Mouse (Mus musculus): Measurements from ENCODE around the gene Col16a1. TPM values are rescaled to one million over a fixed set of nuclear protein-coding genes. Genes with fewer than 3 reads are reported as not detected.

Col16a1 gene
- polyA plus RNA-seq (2014; fragmentation: Illumina TruSeq; extraction: RNeasy Lipid Tissue Mini Kit (QIAGEN cat#74804); ENCODE audit: low read depth, low replicate concordance) = 0.69 TPM

GRCm38 (mm10) chr4:130047331-130048202 lies at the start of gene Col16a1:
Col16a1 (plus strand) TSS chr4:130047840.

GRCm38 (mm10) chr4:130102111-130102651 lies 54.5 kb downstream of the Col16a1 start, which contains the start of gene Pef1:
Pef1 (plus strand) TSS chr4:130102558.

GRCm38 (mm10) chr4:130139214-130139492 lies 91.5 kb downstream of the Col16a1 start, which contains the start of gene Hcrtr1:
Hcrtr1 (minus strand) TSS chr4:130139359.

Other genes starting within 250 kb of the Col16a1 start
- gene Ptp4a2, start 236.6 kb upstream of the Col16a1 start, polyA plus RNA-seq (2014; fragmentation: Illumina TruSeq; extraction: RNeasy Lipid Tissue Mini Kit (QIAGEN cat#74804); ENCODE audit: low read depth, low replicate concordance) = 590 TPM
- not detected for gene Spocd1, start 118.6 kb upstream of the Col16a1 start, polyA plus RNA-seq (2014; fragmentation: Illumina TruSeq; extraction: RNeasy Lipid Tissue Mini Kit (QIAGEN cat#74804); ENCODE audit: low read depth, low replicate concordance)
- not detected for gene Adgrb2, start 63.0 kb upstream of the Col16a1 start, polyA plus RNA-seq (2014; fragmentation: Illumina TruSeq; extraction: RNeasy Lipid Tissue Mini Kit (QIAGEN cat#74804); ENCODE audit: low read depth, low replicate concordance)
- gene Pef1, start 54.7 kb downstream of the Col16a1 start, polyA plus RNA-seq (2014; fragmentation: Illumina TruSeq; extraction: RNeasy Lipid Tissue Mini Kit (QIAGEN cat#74804); ENCODE audit: low read depth, low replicate concordance) = 4.3 TPM
- gene Hcrtr1, start 91.5 kb downstream of the Col16a1 start, polyA plus RNA-seq (2014; fragmentation: Illumina TruSeq; extraction: RNeasy Lipid Tissue Mini Kit (QIAGEN cat#74804); ENCODE audit: low read depth, low replicate concordance) = not detected
- 5.8 TPM for gene Tinagl1, start 127.3 kb downstream of the Col16a1 start, polyA plus RNA-seq (2014; fragmentation: Illumina TruSeq; extraction: RNeasy Lipid Tissue Mini Kit (QIAGEN cat#74804); ENCODE audit: low read depth, low replicate concordance)
- 15.9 TPM for gene Gm853, start 174.6 kb downstream of the Col16a1 start, polyA plus RNA-seq (2014; fragmentation: Illumina TruSeq; extraction: RNeasy Lipid Tissue Mini Kit (QIAGEN cat#74804); ENCODE audit: low read depth, low replicate concordance)
- 0.85 TPM for gene Serinc2, start 231.4 kb downstream of the Col16a1 start, polyA plus RNA-seq (2014; fragmentation: Illumina TruSeq; extraction: RNeasy Lipid Tissue Mini Kit (QIAGEN cat#74804); ENCODE audit: low read depth, low replicate concordance)